Mouse (Mus musculus) heart, embryonic 13.5 days (tissue): Measurements from ENCODE around the gene 1810062G17Rik. TPM values are rescaled to one million over a fixed set of nuclear protein-coding genes. Genes with fewer than 3 reads are reported as not detected.

Experiments used
- ATAC-seq: fragments of 200-750 bp; cut with Nextera tagmentation; 2 replicates; pipeline ENCODE4 v1.8.0; 2017; ENCODE audit warnings: moderate TSS enrichment; ENCODE audit not compliant: insufficient number of reproducible peaks, low FRiP score, low TSS enrichment; ENCODE audit errors: extremely low read depth
- H3K27ac ChIP-seq: fragments of 300-500 bp; sonication (generic); replicated peaks from 2 replicates; pipeline ENCODE4 v1.5.1; 2015; ENCODE audit warnings: moderate library complexity, mild to moderate bottlenecking, inconsistent platforms
- H3K27me3 ChIP-seq: fragments of 300-500 bp; sonication (generic); replicated peaks from 2 replicates; pipeline ENCODE4 v1.6.1; 2015; ENCODE audit warnings: mild to moderate bottlenecking, inconsistent platforms
- H3K36me3 ChIP-seq: fragments of 300-500 bp; sonication (generic); 2 replicates; pipeline ENCODE4 v1.6.1; 2015; ENCODE audit warnings: mild to moderate bottlenecking, inconsistent platforms
- H3K4me1 ChIP-seq: fragments of 300-500 bp; sonication (generic); 2 replicates; pipeline ENCODE4 v1.6.1; 2015; ENCODE audit warnings: inconsistent platforms
- H3K4me2 ChIP-seq: fragments of 300-500 bp; sonication (generic); 2 replicates; pipeline ENCODE4 v1.6.1; 2015; ENCODE audit warnings: inconsistent platforms, mild to moderate bottlenecking, moderate library complexity
- H3K4me3 ChIP-seq: fragments of 300-500 bp; sonication (generic); 2 replicates; pipeline ENCODE4 v1.5.1; 2015; ENCODE audit warnings: moderate library complexity, mild to moderate bottlenecking, inconsistent platforms
- H3K9ac ChIP-seq: fragments of 300-500 bp; sonication (generic); 2 replicates; pipeline ENCODE4 v1.6.1; 2015; ENCODE audit warnings: inconsistent platforms, mild to moderate bottlenecking, moderate library complexity
- H3K9me3 ChIP-seq: fragments of 300-500 bp; sonication (generic); 2 replicates; pipeline ENCODE4 v1.6.1; 2016; ENCODE audit warnings: inconsistent platforms
- WGBS: fragments of 180-500 bp; shearing (Covaris S2); methylation state at CpG from one replicate; pipeline ENCODE4 v1.1.7; 2015; ENCODE audit warnings: mixed read lengths; 5-methylcytosine and 5-hydroxymethylcytosine counted together
- polyA plus RNA-seq: library from polyadenylated mRNA; unstranded; fragments of >200 nt; fragmentation: Nextera tagmentation; extraction: Ambion mirVana; gene quantifications from 2 replicates; pipeline ENCODE4 v1.2.1, GENCODE M21; 2015

1810062G17Rik gene
- 1.4 and 1.6 TPM in 2 replicates for polyA plus RNA-seq

- Histone ChIP-seq H3K9me3 (no peaks in the 10 kb centered on the region), H3K4me2 (peak within 1 kb of the TSS; percentile 80), H3K4me1 (peaks cover 58% of the 10 kb centered on the region), H3K9ac (peak within 1 kb of the TSS; percentile 94), H3K36me3 (0 out of 2 replicates have a peak, but pooled peaks cover 4% of the 10 kb centered on the region), H3K27ac (peak within 1 kb of the TSS; percentile 96), H3K4me3 (peak within 1 kb of the TSS; percentile 80), H3K27me3 (no peaks in the 10 kb centered on the region)
- peak; percentile 99 for ATAC-seq
- whole genome bisulfite sequencing = under 1% methylated on average over 32 of the region's 32 CpGs
Measured at GRCm38 (mm10) chr3:36475532-36476087, at the start of gene 1810062G17Rik, which contains the start of gene Anxa5. TSS of gene 1810062G17Rik (plus strand) at chr3:36475937. TSS of gene Anxa5 (minus strand) at chr3:36475894.

- ATAC-seq = no peak
Measured at GRCm38 (mm10) chr3:36427386-36427785, 48.4 kb upstream of the 1810062G17Rik start.

GRCm38 (mm10) chr3:36430360-36430759, 45.4 kb upstream of the 1810062G17Rik start:
- H3K27me3 ChIP-seq = no peaks in the 10 kb centered on the region
- H3K4me3 ChIP-seq = no peak overlapping the region
- H3K4me1 ChIP-seq = no peaks in the 10 kb centered on the region
- H3K9ac ChIP-seq = no peak overlapping the region
- no peak for ATAC-seq
- no peaks in the 10 kb centered on the region for H3K9me3 ChIP-seq
- no peaks in the 10 kb centered on the region for H3K36me3 ChIP-seq
- 72% methylated on average over 1 of the region's 1 CpGs for WGBS
- H3K4me2 ChIP-seq = no peak overlapping the region
- no peak overlapping the region for H3K27ac ChIP-seq

More at GRCm38 (mm10) chr3:36427386-36427785, 48.4 kb upstream of the 1810062G17Rik start:
- no peak overlapping the region for H3K27ac ChIP-seq
- H3K9me3 ChIP-seq = no peaks in the 10 kb centered on the region
- 84% methylated on average over 8 of the region's 8 CpGs for WGBS
- no peak overlapping the region for H3K9ac ChIP-seq
- H3K4me1 ChIP-seq = no peaks in the 10 kb centered on the region
- H3K27me3 ChIP-seq = no peaks in the 10 kb centered on the region
- H3K36me3 ChIP-seq = no peaks in the 10 kb centered on the region
- H3K4me3 ChIP-seq = no peak overlapping the region
- no peak overlapping the region for H3K4me2 ChIP-seq

- H3K4me1 ChIP-seq = peaks cover 17% of the 10 kb centered on the region
- H3K9me3 ChIP-seq = no peaks in the 10 kb centered on the region
- no peak for ATAC-seq
- H3K36me3 ChIP-seq = no peaks in the 10 kb centered on the region
- H3K4me3 ChIP-seq = no peak overlapping the region
- WGBS = 38% methylated on average over 4 of the region's 4 CpGs
- peak overlapping the region; percentile 63 for H3K27ac ChIP-seq
- 0 out of 2 replicates have a peak overlapping the region, but pooled peaks have one; percentile 1 for H3K4me2 ChIP-seq
- H3K9ac ChIP-seq = no peak overlapping the region
- no peaks in the 10 kb centered on the region for H3K27me3 ChIP-seq
Measured at GRCm38 (mm10) chr3:36440280-36440679, 35.5 kb upstream of the 1810062G17Rik start.

GRCm38 (mm10) chr3:36442426-36442825, 33.3 kb upstream of the 1810062G17Rik start:
- H3K27ac ChIP-seq = no peak overlapping the region
- peaks cover 6% of the 10 kb centered on the region for H3K36me3 ChIP-seq
- no peak for ATAC-seq
- 0% methylated on average over 2 of the region's 2 CpGs for WGBS
- H3K9ac ChIP-seq = no peak overlapping the region
- no peak overlapping the region for H3K4me2 ChIP-seq
- H3K4me3 ChIP-seq = no peak overlapping the region
- H3K27me3 ChIP-seq = no peaks in the 10 kb centered on the region
- no peaks in the 10 kb centered on the region for H3K9me3 ChIP-seq
- H3K4me1 ChIP-seq = peaks cover 29% of the 10 kb centered on the region

GRCm38 (mm10) chr3:36446041-36446440, 29.7 kb upstream of the 1810062G17Rik start:
- no peak overlapping the region for H3K4me2 ChIP-seq
- H3K36me3 ChIP-seq = peaks cover 42% of the 10 kb centered on the region
- no peak overlapping the region for H3K4me3 ChIP-seq
- H3K9ac ChIP-seq = no peak overlapping the region
- peaks cover 38% of the 10 kb centered on the region for H3K4me1 ChIP-seq
- no peak for ATAC-seq
- H3K9me3 ChIP-seq = no peaks in the 10 kb centered on the region
- H3K27me3 ChIP-seq = no peaks in the 10 kb centered on the region
- H3K27ac ChIP-seq = 0 out of 2 replicates have a peak overlapping the region, but pooled peaks have one; percentile 43
- WGBS = 84% methylated on average over 3 of the region's 3 CpGs

- Histone ChIP-seq H3K27me3 (no peaks in the 10 kb centered on the region), H3K4me3 (no peak overlapping the region), H3K4me2 (peak overlapping the region; percentile 22; the same call in 1 of the 2 replicates), H3K27ac (peak overlapping the region; percentile 43), H3K36me3 (peaks cover 47% of the 10 kb centered on the region), H3K9ac (peak overlapping the region; percentile 40; the same call in 1 of the 2 replicates), H3K4me1 (peaks cover 40% of the 10 kb centered on the region), H3K9me3 (no peaks in the 10 kb centered on the region)
- 45% methylated on average over 5 of the region's 5 CpGs for WGBS
- no peak for ATAC-seq
Measured at GRCm38 (mm10) chr3:36446506-36446905, 29.2 kb upstream of the 1810062G17Rik start.

GRCm38 (mm10) chr3:36446918-36447317, 28.8 kb upstream of the 1810062G17Rik start:
- Histone ChIP-seq H3K9me3 (no peaks in the 10 kb centered on the region), H3K27ac (peak overlapping the region; percentile 43), H3K4me1 (peaks cover 40% of the 10 kb centered on the region), H3K9ac (peak overlapping the region; percentile 40; the same call in 1 of the 2 replicates), H3K36me3 (peaks cover 51% of the 10 kb centered on the region), H3K27me3 (no peaks in the 10 kb centered on the region), H3K4me3 (no peak overlapping the region), H3K4me2 (peak overlapping the region; percentile 22; the same call in 1 of the 2 replicates)
- 19% methylated on average over 6 of the region's 6 CpGs for WGBS
- ATAC-seq = no peak

GRCm38 (mm10) chr3:36449292-36450165, 26.2 kb upstream of the 1810062G17Rik start:
- H3K4me3 ChIP-seq = no peak overlapping the region
- peaks cover 75% of the 10 kb centered on the region for H3K36me3 ChIP-seq
- 0 out of 2 replicates have a peak overlapping the region, but pooled peaks have one; percentile 4 for H3K4me2 ChIP-seq
- no peak for ATAC-seq
- peak overlapping the region; percentile 88 for H3K27ac ChIP-seq
- 22% methylated on average over 20 of the region's 20 CpGs for WGBS
- no peaks in the 10 kb centered on the region for H3K9me3 ChIP-seq
- H3K27me3 ChIP-seq = no peaks in the 10 kb centered on the region
- peaks cover 40% of the 10 kb centered on the region for H3K4me1 ChIP-seq
- peak overlapping the region; percentile 37 for H3K9ac ChIP-seq

- peaks cover 95% of the 10 kb centered on the region for H3K36me3 ChIP-seq
- H3K9me3 ChIP-seq = no peaks in the 10 kb centered on the region
- H3K27me3 ChIP-seq = no peaks in the 10 kb centered on the region
- H3K4me1 ChIP-seq = peaks cover 26% of the 10 kb centered on the region
- H3K4me3 ChIP-seq = no peak overlapping the region
- no peak for ATAC-seq
- H3K9ac ChIP-seq = no peak overlapping the region
- H3K4me2 ChIP-seq = no peak overlapping the region
- no peak overlapping the region for H3K27ac ChIP-seq
- 84% methylated on average over 1 of the region's 1 CpGs for WGBS
Measured at GRCm38 (mm10) chr3:36452502-36452901, 23.2 kb upstream of the 1810062G17Rik start.

- Histone ChIP-seq H3K36me3 (peaks cover 95% of the 10 kb centered on the region), H3K4me2 (no peak overlapping the region)
Measured at GRCm38 (mm10) chr3:36455124-36455523, 20.6 kb upstream of the 1810062G17Rik start.

More at GRCm38 (mm10) chr3:36455124-36455523, 20.6 kb upstream of the 1810062G17Rik start:
- ATAC-seq = no peak
- H3K27me3 ChIP-seq = no peaks in the 10 kb centered on the region
- H3K9me3 ChIP-seq = no peaks in the 10 kb centered on the region
- WGBS = 86% methylated on average over 8 of the region's 8 CpGs
- peaks cover 9% of the 10 kb centered on the region for H3K4me1 ChIP-seq
- H3K9ac ChIP-seq = no peak overlapping the region
- no peak overlapping the region for H3K4me3 ChIP-seq
- no peak overlapping the region for H3K27ac ChIP-seq
